Mouse (Mus musculus): ENCODE results near the gene Psg27. TPM values are rescaled to one million over a fixed set of nuclear protein-coding genes. Genes with fewer than 3 reads are reported as not detected.
"Not testable (repeated sequence)": the region's sequence is repeated elsewhere in the genome, so short reads cannot be mapped to it uniquely, and the experiment has no call there.

Gene Psg27
- not detected for total RNA-seq (2021)
- long read RNA-seq, experiment 1: 0 reads
- long read RNA-seq, experiment 2: 0 reads

- no peak for DNase-seq (ENCODE audit: low spot score in 2 of 2)
Measured at GRCm38 (mm10) chr7:18567205-18567604, at the start of gene Psg27. Gene Psg27, minus strand, starts transcription at chr7:18567305.

DNA sequence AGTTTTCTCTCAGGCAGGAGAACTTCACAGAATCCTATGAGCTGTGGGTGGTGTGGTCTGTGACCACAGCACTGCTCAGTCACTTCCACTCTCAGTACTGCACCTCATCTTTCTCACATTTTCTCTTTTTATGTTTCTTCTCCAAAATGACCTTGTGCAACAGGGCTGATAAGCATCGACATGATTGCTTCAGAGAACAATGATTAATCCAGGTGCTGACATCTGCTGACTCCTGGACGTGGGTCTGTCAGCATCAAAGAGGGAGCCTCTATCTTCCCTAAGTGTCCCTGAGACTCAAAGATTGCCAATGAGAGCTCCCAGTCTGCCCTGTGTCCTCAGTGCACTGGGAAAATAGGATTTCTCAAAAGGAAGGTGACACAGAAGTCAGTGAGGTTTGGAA lies 49.3 kb upstream of the Psg27 start, which contains the start of gene Psg23:
Gene Psg23 (minus strand): TSS at position 101 of the 400 bp plus-strand sequence.
- DNase-seq (ENCODE audit: low spot score in 2 of 2): not testable (repeated sequence)

DNA sequence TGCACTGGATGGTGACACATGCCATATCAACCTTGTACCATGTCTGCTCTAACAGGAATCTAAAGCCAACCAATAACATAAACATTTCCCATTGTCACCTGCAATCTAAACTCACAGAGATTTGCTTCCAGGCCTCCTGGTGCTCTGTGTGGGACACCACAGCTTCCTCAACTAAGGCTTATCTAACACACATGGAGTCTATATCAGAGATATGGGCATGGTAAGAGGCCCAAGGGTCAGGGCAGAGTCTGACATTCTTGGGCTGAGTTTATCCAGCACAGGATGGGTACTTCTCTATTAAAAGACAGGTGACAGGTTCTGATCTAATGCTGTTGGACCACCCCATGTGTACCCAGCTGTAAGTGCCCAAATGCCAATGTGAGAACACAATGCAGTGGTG lies 7.3 kb downstream of the Psg27 start:
- no peak for DNase-seq (ENCODE audit: low spot score in 2 of 2)

- DNase-seq (ENCODE audit: low spot score in 2 of 2): not testable (repeated sequence)
Measured at GRCm38 (mm10) chr7:18555751-18556150, 11.4 kb downstream of the Psg27 start.

- DNase-seq (ENCODE audit: low spot score in 2 of 2): no peak
Measured at GRCm38 (mm10) chr7:18533420-18533819, 33.7 kb downstream of the Psg27 start.

GRCm38 (mm10) chr7:18532169-18532568 lies 34.9 kb downstream of the Psg27 start, which contains the start of gene Psg25:
Gene Psg25, minus strand, starts transcription at chr7:18532269.
- no peak for DNase-seq (ENCODE audit: low spot score in 2 of 2)

GRCm38 (mm10) chr7:18524668-18525067 lies 42.4 kb downstream of the Psg27 start:
- DNase-seq (ENCODE audit: low spot score in 2 of 2): no peak

DNA sequence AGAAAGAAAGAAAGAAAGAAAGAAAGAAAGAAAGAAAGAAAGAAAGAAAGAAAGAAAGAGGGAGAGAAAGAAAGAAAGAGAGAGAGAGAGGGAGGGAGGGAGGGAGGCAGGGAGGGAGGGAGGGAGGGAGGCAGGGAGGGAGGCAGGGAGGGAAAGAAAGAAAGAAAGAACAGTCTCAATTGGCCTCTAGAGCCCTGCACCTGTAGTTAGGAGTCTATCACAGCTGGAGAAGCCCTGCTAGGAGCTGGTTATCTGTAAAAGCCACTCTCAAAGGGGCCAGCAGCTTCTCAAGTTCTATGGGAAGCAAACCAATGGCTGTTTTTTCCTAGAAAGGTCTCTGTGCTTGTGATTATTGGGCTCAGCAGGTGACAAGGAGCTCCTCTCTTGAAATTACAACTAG lies 54.3 kb downstream of the Psg27 start:
- not testable (repeated sequence) for DNase-seq (ENCODE audit: low spot score in 2 of 2)

DNA sequence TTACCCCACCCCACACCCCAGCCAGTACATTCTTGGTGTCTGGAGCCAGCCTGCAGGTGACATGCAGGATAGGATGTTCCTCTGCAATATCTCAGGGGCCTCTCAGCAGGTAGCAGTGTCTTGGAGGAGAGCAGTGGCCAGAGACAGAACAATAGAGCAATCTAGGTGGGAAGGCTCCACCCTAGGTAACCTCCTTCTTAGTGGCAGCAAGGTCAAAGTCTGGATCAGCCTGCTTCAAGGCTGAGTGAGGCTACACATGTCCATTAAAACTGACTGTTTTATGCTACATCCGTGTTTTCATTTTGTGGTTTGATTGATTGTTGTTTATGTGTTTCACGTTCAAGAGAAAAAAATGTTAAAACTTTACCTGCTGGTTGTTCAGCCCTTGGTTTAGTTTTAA lies 54.7 kb downstream of the Psg27 start:
- DNase-seq (ENCODE audit: low spot score in 2 of 2): not testable (repeated sequence)

DNA sequence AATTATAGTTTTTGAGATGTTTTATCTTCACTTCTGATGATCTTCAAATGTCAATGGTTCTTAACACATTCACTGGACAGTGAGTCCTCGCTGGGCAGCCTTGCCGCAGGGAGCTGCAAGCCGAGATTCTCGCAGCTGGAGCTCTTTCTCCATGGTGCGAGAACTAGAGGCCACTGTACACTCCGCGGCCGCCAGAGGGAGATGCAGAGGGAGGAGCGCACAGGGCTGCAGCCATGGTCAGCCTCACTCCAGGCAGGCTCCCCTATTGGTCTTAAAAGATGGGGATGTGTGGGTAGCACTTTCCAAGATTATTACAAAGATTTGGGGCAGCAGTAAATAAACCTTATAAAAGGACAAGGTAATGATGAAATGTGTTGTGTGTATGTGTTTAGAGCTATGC lies 55.6 kb downstream of the Psg27 start:
- DNase-seq (ENCODE audit: low spot score in 2 of 2): no peak

Other genes starting within 250 kb of the Psg27 start
- not detected for gene Psg18, start 212.3 kb downstream of the Psg27 start, total RNA-seq (2021)
- gene Psg28, start 135.3 kb downstream of the Psg27 start, total RNA-seq (2021): not detected
- gene Psg26, start 83.1 kb downstream of the Psg27 start, total RNA-seq (2021): not detected
- gene Psg25, start 35.0 kb downstream of the Psg27 start, total RNA-seq (2021): not detected
- gene Psg23, start 49.2 kb upstream of the Psg27 start, total RNA-seq (2021): not detected
- not detected for gene Psg21, start 89.4 kb upstream of the Psg27 start, total RNA-seq (2021)
- not detected for gene Psg20, start 118.9 kb upstream of the Psg27 start, total RNA-seq (2021)
- not detected for gene Psg22, start 150.8 kb upstream of the Psg27 start, total RNA-seq (2021)
- gene Psg19, start 231.2 kb upstream of the Psg27 start, total RNA-seq (2021): not detected

Measured in gastrocnemius, postnatal 4 days (tissue).